Mouse (Mus musculus): Measurements from ENCODE around the gene Gpr15.

DNA sequence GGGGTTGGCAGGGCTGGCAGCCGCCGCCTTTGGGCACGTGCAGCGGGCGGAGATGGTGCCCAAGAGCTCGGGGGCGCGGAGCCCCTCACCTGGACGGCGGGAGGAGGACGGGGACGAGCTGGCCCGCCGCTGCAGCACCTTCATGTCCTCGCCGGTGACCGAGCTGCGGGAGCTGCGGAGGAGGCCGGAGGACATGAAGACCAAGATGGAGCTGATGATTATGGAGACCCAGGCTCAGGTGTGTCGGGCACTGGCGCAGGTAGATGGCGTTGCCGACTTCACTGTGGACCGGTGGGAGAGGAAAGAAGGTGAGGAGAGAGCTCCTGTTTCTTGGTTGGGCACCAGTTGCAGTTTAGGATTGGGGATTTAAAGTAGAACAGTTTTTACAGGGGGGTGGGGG is 48.2 kb downstream of the Gpr15 start:
- TF ChIP-seq POLR2A (IDR thresholded peaks at IDR 0.05; ENCODE audit: insufficient read depth, low read length) (no peak), CTCF (IDR thresholded peaks at IDR 0.05; ENCODE audit: low read depth, low read length) (no peak)

Data from ES-Bruce4 (cell line).